Mouse (Mus musculus): ENCODE results near the gene Arhgap42. TPM values are rescaled to one million over a fixed set of nuclear protein-coding genes. Genes with fewer than 3 reads are reported as not detected.
A peak's percentile ranks its signal among the peaks of the same experiment; 100 is the strongest.

The Arhgap42 gene
- 10.2 and 14.5 TPM in 2 replicates for polyA plus RNA-seq (2015; fragmentation: Nextera tagmentation; extraction: Ambion mirVana)

GRCm38 (mm10) chr9:9238438-9239391, at the start of gene Arhgap42:
Arhgap42 (minus strand) TSS chr9:9239101.
- under 1% methylated on average over 77 of the region's 78 CpGs for WGBS
- Histone ChIP-seq H3K4me1 (ENCODE audit: control insufficient read depth, insufficient read depth, low read length) (peaks cover 9% of the 10 kb centered on the region), H3K9me3 (replicated peaks; ENCODE audit: control insufficient read depth, low read length) (no peaks in the 10 kb centered on the region), H3K36me3 (ENCODE audit: control insufficient read depth, insufficient read depth) (no peaks in the 10 kb centered on the region), H3K9ac (ENCODE audit: low read length) (peak within 1 kb of the TSS; percentile 91), H3K4me2 (ENCODE audit: low read depth, low read length) (peak within 1 kb of the TSS; percentile 69), H3K4me3 (ENCODE audit: low read length) (peak within 1 kb of the TSS; percentile 84), H3K27ac (ENCODE audit: low read length) (peak within 1 kb of the TSS; percentile 86), H3K27me3 (ENCODE audit: control insufficient read depth, insufficient read depth, low read length) (no peaks in the 10 kb centered on the region)
- ATAC-seq (replicated peaks; ENCODE audit: extremely low read depth, insufficient read depth, low FRiP score) = peak; percentile 93

DNA sequence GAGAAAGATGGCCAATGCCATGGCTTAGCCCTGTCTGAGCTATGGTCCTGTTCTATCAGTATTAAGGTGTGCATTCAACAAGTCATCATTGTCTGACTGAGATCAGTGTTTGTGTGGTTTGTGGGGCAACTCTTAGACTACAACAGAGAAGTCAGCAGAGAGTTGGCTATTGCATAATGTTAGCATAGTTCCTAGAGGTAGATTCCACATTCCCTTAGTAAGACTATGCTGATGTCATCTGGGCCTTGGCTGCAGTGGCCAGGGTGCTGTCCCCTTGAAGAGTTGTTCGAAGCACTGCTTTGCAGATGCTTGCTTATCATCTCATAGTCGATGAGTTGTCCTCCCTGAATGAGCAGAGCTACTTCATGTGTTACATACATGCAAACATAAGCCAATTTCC, 49.2 kb upstream of the Arhgap42 start:
- no peak overlapping the region for H3K4me2 ChIP-seq (ENCODE audit: low read depth, low read length)
- H3K27ac ChIP-seq (ENCODE audit: low read length) = no peak overlapping the region
- no peak overlapping the region for H3K4me3 ChIP-seq (ENCODE audit: low read length)
- no peaks in the 10 kb centered on the region for H3K9me3 ChIP-seq (replicated peaks; ENCODE audit: control insufficient read depth, low read length)
- H3K9ac ChIP-seq (ENCODE audit: low read length) = no peak overlapping the region
- no peak for ATAC-seq (replicated peaks; ENCODE audit: extremely low read depth, insufficient read depth, low FRiP score)
- 75% methylated on average over 2 of the region's 2 CpGs for WGBS
- no peaks in the 10 kb centered on the region for H3K4me1 ChIP-seq (ENCODE audit: control insufficient read depth, insufficient read depth, low read length)
- no peaks in the 10 kb centered on the region for H3K27me3 ChIP-seq (ENCODE audit: control insufficient read depth, insufficient read depth, low read length)
- no peaks in the 10 kb centered on the region for H3K36me3 ChIP-seq (ENCODE audit: control insufficient read depth, insufficient read depth)

DNA sequence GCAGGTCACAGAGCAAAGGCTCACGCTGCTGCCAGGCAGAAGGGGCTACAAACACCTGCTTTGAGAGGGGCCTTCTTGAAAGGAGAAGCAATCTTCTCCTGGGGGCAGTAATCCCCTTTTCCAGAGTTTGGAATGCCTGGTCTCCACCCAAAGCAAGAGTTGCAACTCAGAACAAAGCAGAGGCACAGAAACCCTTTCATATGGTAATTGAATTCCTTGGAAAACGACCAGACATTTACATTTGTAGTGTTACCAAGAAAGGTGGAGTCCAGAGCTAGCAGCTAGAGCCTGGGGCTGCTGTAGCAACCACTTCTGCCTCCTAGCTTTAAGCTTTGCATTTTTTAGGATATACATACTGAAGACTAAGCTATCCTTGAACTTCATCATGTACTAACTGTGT, 30.4 kb upstream of the Arhgap42 start:
- Histone ChIP-seq H3K36me3 (ENCODE audit: control insufficient read depth, insufficient read depth) (no peaks in the 10 kb centered on the region), H3K4me3 (ENCODE audit: low read length) (no peak overlapping the region), H3K27ac (ENCODE audit: low read length) (no peak overlapping the region), H3K27me3 (ENCODE audit: control insufficient read depth, insufficient read depth, low read length) (no peaks in the 10 kb centered on the region), H3K4me1 (ENCODE audit: control insufficient read depth, insufficient read depth, low read length) (no peaks in the 10 kb centered on the region), H3K9me3 (replicated peaks; ENCODE audit: control insufficient read depth, low read length) (no peaks in the 10 kb centered on the region), H3K9ac (ENCODE audit: low read length) (no peak overlapping the region), H3K4me2 (ENCODE audit: low read depth, low read length) (no peak overlapping the region)
- WGBS = 26% methylated on average over 2 of the region's 2 CpGs
- no peak for ATAC-seq (replicated peaks; ENCODE audit: extremely low read depth, insufficient read depth, low FRiP score)

DNA sequence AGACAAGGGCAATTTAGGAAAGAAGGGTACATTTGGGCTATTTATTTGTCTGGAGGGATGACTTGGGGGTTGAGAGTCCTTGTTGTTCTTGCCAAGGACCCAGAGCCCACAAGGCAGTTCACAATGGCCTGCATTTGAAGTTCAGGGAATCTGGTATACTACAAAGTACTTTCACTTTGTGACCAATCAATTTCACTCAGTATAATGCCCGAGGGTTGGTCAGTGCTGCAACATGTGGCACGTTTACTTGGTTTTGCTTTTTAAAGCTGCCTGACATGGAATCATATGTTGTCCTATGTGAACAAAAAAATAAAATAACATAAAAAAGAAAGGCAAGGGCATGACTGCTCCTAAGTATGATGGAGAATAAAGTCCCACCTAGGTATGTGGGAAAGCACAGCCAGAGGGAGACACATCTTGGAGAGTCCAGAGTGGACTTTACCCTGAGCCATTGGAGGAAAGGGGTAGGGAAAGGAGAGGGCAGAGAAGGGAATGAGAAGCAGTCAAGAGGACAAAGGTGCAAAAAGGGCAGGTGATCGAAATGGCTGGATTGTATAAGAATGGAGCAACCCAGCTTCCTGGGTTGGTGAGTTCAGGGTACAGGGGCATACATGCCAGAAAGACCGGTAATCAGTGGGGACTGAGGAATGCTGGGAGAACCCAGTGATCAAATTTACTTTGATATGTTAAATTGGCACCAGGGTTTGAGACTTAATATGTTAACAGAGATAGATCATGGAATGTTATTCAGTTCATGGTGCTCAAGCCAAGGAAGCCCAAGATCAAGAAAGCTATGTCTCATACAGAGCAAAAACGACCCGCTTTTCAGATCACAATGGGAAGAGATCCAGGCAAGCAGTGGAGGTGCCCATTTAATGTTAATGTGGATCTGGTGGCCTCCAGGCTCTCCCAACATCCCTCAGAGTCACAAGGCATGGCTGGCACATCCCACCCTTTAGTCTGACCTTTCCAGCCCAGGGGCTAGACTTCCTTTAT, 29.0 kb upstream of the Arhgap42 start:
- no peak overlapping the region for H3K4me3 ChIP-seq (ENCODE audit: low read length)
- 76% methylated on average over 6 of the region's 6 CpGs for WGBS
- no peaks in the 10 kb centered on the region for H3K9me3 ChIP-seq (replicated peaks; ENCODE audit: control insufficient read depth, low read length)
- H3K27me3 ChIP-seq (ENCODE audit: control insufficient read depth, insufficient read depth, low read length) = no peaks in the 10 kb centered on the region
- no peaks in the 10 kb centered on the region for H3K36me3 ChIP-seq (ENCODE audit: control insufficient read depth, insufficient read depth)
- no peak for ATAC-seq (replicated peaks; ENCODE audit: extremely low read depth, insufficient read depth, low FRiP score)
- H3K9ac ChIP-seq (ENCODE audit: low read length) = no peak overlapping the region
- no peak overlapping the region for H3K27ac ChIP-seq (ENCODE audit: low read length)
- no peaks in the 10 kb centered on the region for H3K4me1 ChIP-seq (ENCODE audit: control insufficient read depth, insufficient read depth, low read length)
- H3K4me2 ChIP-seq (ENCODE audit: low read depth, low read length) = no peak overlapping the region

DNA sequence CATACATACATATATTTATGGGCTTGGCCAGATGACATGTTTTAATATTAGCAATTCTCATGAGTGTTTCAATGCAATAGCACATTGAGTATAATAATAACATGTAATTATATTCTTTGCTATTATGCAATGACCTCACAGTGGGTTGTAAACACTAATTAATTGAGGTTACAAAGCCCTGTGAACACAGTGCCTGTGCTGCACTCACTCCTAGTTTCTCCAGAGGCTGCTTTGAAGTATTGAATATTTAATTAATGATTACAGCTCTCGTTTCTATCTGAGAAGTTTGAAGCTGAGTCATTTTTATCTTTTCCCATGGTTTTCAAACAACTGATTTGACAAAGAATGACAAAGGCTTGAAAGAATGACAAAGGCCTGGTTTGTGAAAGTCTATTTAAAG, 24.6 kb upstream of the Arhgap42 start:
- Histone ChIP-seq H3K4me2 (ENCODE audit: low read depth, low read length) (no peak overlapping the region), H3K36me3 (ENCODE audit: control insufficient read depth, insufficient read depth) (no peaks in the 10 kb centered on the region), H3K9me3 (replicated peaks; ENCODE audit: control insufficient read depth, low read length) (no peaks in the 10 kb centered on the region), H3K4me3 (ENCODE audit: low read length) (no peak overlapping the region), H3K27me3 (ENCODE audit: control insufficient read depth, insufficient read depth, low read length) (no peaks in the 10 kb centered on the region), H3K27ac (ENCODE audit: low read length) (no peak overlapping the region), H3K9ac (ENCODE audit: low read length) (no peak overlapping the region), H3K4me1 (ENCODE audit: control insufficient read depth, insufficient read depth, low read length) (no peaks in the 10 kb centered on the region)
- 34% methylated on average over 1 of the region's 1 CpGs for WGBS
- ATAC-seq (replicated peaks; ENCODE audit: extremely low read depth, insufficient read depth, low FRiP score) = no peak

DNA sequence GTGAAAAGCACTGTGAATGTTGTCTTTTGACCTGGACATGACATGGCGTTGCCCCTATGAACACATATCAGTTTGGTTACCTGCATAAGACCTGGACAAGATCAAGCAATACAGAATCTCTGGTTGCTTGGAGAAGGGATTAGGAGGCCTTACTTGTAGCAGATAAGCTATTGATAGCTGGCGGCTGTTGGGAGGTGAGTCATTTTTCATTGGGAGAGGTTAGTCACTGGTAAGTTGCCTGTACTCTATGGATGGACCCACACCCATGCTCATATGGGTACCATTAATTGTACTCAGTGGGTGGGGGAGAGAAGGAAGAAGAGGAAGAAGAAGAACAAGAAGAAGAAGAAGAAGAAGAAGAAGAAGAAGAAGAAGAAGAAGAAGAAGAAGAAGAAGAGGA, 23.6 kb upstream of the Arhgap42 start:
- Histone ChIP-seq H3K4me1 (ENCODE audit: control insufficient read depth, insufficient read depth, low read length) (no peaks in the 10 kb centered on the region), H3K27ac (ENCODE audit: low read length) (no peak overlapping the region), H3K4me3 (ENCODE audit: low read length) (no peak overlapping the region), H3K4me2 (ENCODE audit: low read depth, low read length) (no peak overlapping the region), H3K9ac (ENCODE audit: low read length) (no peak overlapping the region), H3K36me3 (ENCODE audit: control insufficient read depth, insufficient read depth) (no peaks in the 10 kb centered on the region), H3K9me3 (replicated peaks; ENCODE audit: control insufficient read depth, low read length) (no peaks in the 10 kb centered on the region), H3K27me3 (ENCODE audit: control insufficient read depth, insufficient read depth, low read length) (no peaks in the 10 kb centered on the region)
- ATAC-seq (replicated peaks; ENCODE audit: extremely low read depth, insufficient read depth, low FRiP score) = no peak
- 54% methylated on average over 2 of the region's 2 CpGs for WGBS

DNA sequence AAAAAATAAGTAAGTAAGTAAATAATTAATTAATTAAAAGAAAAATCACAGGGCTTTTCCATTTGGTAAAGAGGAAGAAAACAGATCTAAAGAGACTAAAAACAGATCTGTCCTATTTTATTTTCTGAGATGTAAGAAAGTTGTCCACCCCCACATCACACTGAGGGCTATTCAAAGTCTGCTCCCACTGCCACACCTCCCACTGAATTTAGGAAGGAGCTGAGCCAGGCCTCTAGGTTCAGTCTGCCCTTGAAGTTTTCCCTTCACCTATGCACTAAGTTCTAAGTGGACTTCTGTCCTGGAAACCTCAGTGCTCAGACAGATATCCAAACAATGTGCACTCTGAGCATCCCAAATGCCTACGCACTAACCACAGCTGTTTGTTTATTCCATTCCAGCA, 15.9 kb upstream of the Arhgap42 start:
- Histone ChIP-seq H3K36me3 (ENCODE audit: control insufficient read depth, insufficient read depth) (no peaks in the 10 kb centered on the region), H3K27ac (ENCODE audit: low read length) (no peak overlapping the region), H3K4me3 (ENCODE audit: low read length) (no peak overlapping the region), H3K9ac (ENCODE audit: low read length) (no peak overlapping the region), H3K4me1 (ENCODE audit: control insufficient read depth, insufficient read depth, low read length) (no peaks in the 10 kb centered on the region), H3K27me3 (ENCODE audit: control insufficient read depth, insufficient read depth, low read length) (no peaks in the 10 kb centered on the region), H3K9me3 (replicated peaks; ENCODE audit: control insufficient read depth, low read length) (no peaks in the 10 kb centered on the region), H3K4me2 (ENCODE audit: low read depth, low read length) (no peak overlapping the region)
- WGBS = 78% methylated on average over 1 of the region's 1 CpGs
- no peak for ATAC-seq (replicated peaks; ENCODE audit: extremely low read depth, insufficient read depth, low FRiP score)

GRCm38 (mm10) chr9:9248529-9248928, 9.6 kb upstream of the Arhgap42 start:
- Histone ChIP-seq H3K9me3 (replicated peaks; ENCODE audit: control insufficient read depth, low read length) (no peaks in the 10 kb centered on the region), H3K9ac (ENCODE audit: low read length) (no peak overlapping the region), H3K27me3 (ENCODE audit: control insufficient read depth, insufficient read depth, low read length) (no peaks in the 10 kb centered on the region), H3K36me3 (ENCODE audit: control insufficient read depth, insufficient read depth) (no peaks in the 10 kb centered on the region), H3K4me2 (ENCODE audit: low read depth, low read length) (no peak overlapping the region), H3K4me1 (ENCODE audit: control insufficient read depth, insufficient read depth, low read length) (no peaks in the 10 kb centered on the region), H3K4me3 (ENCODE audit: low read length) (no peak overlapping the region), H3K27ac (ENCODE audit: low read length) (no peak overlapping the region)
- 40% methylated on average over 2 of the region's 2 CpGs for WGBS
- no peak for ATAC-seq (replicated peaks; ENCODE audit: extremely low read depth, insufficient read depth, low FRiP score)

DNA sequence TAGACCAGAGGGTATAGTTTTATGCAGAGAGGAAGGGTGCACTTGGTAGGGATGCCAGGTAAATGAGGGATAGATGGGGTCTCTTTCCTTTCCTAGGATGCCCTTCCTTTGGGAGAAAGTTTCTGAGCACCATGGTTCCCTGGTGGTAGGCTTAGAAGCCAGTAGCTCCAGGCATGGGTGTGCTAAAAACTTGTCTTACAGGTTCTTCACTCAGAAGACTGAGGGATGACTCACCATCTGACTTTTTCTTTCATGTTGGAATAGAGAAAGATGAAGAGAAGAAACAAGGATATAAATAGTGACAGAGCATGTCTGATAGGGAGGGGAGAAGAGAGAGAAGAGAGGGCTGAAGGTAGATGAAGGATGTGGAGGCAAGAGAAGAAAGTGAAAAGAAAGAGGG, 7.1 kb upstream of the Arhgap42 start:
- Histone ChIP-seq H3K9me3 (replicated peaks; ENCODE audit: control insufficient read depth, low read length) (no peaks in the 10 kb centered on the region), H3K36me3 (ENCODE audit: control insufficient read depth, insufficient read depth) (no peaks in the 10 kb centered on the region), H3K27me3 (ENCODE audit: control insufficient read depth, insufficient read depth, low read length) (no peaks in the 10 kb centered on the region), H3K9ac (ENCODE audit: low read length) (no peak overlapping the region), H3K4me3 (ENCODE audit: low read length) (no peak overlapping the region), H3K4me1 (ENCODE audit: control insufficient read depth, insufficient read depth, low read length) (no peaks in the 10 kb centered on the region), H3K27ac (ENCODE audit: low read length) (no peak overlapping the region), H3K4me2 (ENCODE audit: low read depth, low read length) (no peak overlapping the region)
- no peak for ATAC-seq (replicated peaks; ENCODE audit: extremely low read depth, insufficient read depth, low FRiP score)
